Mouse (Mus musculus): ENCODE results near the gene Cadm1. TPM values are rescaled to one million over a fixed set of nuclear protein-coding genes. Genes with fewer than 3 reads are reported as not detected.

Gene Cadm1
- total RNA-seq, 2 experiments from 2014 or later: 31.6 to 38.0 TPM

- DNase-seq: no peak
Observed at GRCm38 (mm10) chr9:47548916-47549315, 18.9 kb downstream of the Cadm1 start.

GRCm38 (mm10) chr9:47552960-47553575, 23.1 kb downstream of the Cadm1 start:
- peak in 1 of 2 experiments; percentile 2 for DNase-seq

GRCm38 (mm10) chr9:47560726-47561125, 30.8 kb downstream of the Cadm1 start:
- DNase-seq: no peak

GRCm38 (mm10) chr9:47561596-47561995, 31.6 kb downstream of the Cadm1 start:
- no peak for DNase-seq

- no peak for DNase-seq
Observed at GRCm38 (mm10) chr9:47565088-47565487, 35.1 kb downstream of the Cadm1 start.

GRCm38 (mm10) chr9:47567873-47568272, 37.9 kb downstream of the Cadm1 start:
- no peak for DNase-seq

GRCm38 (mm10) chr9:47570184-47570583, 40.2 kb downstream of the Cadm1 start:
- no peak for DNase-seq

- no peak for DNase-seq
Observed at GRCm38 (mm10) chr9:47571461-47571860, 41.5 kb downstream of the Cadm1 start.

- peak in 1 of 2 experiments; percentile 5 for DNase-seq
Observed at GRCm38 (mm10) chr9:47572132-47572531, 42.2 kb downstream of the Cadm1 start.

GRCm38 (mm10) chr9:47573456-47573855, 43.5 kb downstream of the Cadm1 start:
- no peak for DNase-seq

GRCm38 (mm10) chr9:47574710-47575414, 44.9 kb downstream of the Cadm1 start:
- DNase-seq: no peak

- no peak for DNase-seq
Observed at GRCm38 (mm10) chr9:47575764-47576163, 45.8 kb downstream of the Cadm1 start.

GRCm38 (mm10) chr9:47579464-47579863, 49.5 kb downstream of the Cadm1 start:
- no peak for DNase-seq

GRCm38 (mm10) chr9:47581576-47582365, 51.8 kb downstream of the Cadm1 start:
- no peak for DNase-seq

- no peak for DNase-seq
Observed at GRCm38 (mm10) chr9:47583241-47583640, 53.3 kb downstream of the Cadm1 start.

GRCm38 (mm10) chr9:47586176-47586575, 56.2 kb downstream of the Cadm1 start:
- no peak for DNase-seq

GRCm38 (mm10) chr9:47586839-47587238, 56.9 kb downstream of the Cadm1 start:
- no peak for DNase-seq

- DNase-seq: peak; percentile 28 to 52
Observed at GRCm38 (mm10) chr9:47587577-47588194, 57.7 kb downstream of the Cadm1 start.

GRCm38 (mm10) chr9:47589832-47590231, 59.9 kb downstream of the Cadm1 start:
- DNase-seq: peak; percentile 88 to 89

- peak in 1 of 2 experiments; percentile 29 for DNase-seq
Observed at GRCm38 (mm10) chr9:47601541-47601940, 71.6 kb downstream of the Cadm1 start.

- no peak for DNase-seq
Observed at GRCm38 (mm10) chr9:47603971-47604370, 74.0 kb downstream of the Cadm1 start.

GRCm38 (mm10) chr9:47605628-47606027, 75.7 kb downstream of the Cadm1 start:
- DNase-seq: no peak

GRCm38 (mm10) chr9:47608441-47608840, 78.5 kb downstream of the Cadm1 start:
- DNase-seq: no peak

Measured in adrenal gland, postnatal 36 days (tissue).